Mouse (Mus musculus) splenic B cell, adult 2 months (primary cell): Measurements from ENCODE around the gene Fam129a.

ENCODE experiments used
- DNase-seq: peaks from one replicate; pipeline ENCODE4 v3.0.0-alpha.2; 2011; ENCODE audit warnings: low read depth, low spot score
- H3K27me3 ChIP-seq: 2 replicates; pipeline ENCODE4 v1.6.1; 2012; ENCODE audit warnings: mild to moderate bottlenecking, low read length, moderate library complexity, mixed read lengths; ENCODE audit not compliant: control insufficient read depth, poor library complexity, insufficient read depth, severe bottlenecking
- H3K36me3 ChIP-seq: 2 replicates; pipeline ENCODE4 v1.6.1; 2012; ENCODE audit warnings: mild to moderate bottlenecking, low read length, moderate library complexity, mixed read lengths; ENCODE audit not compliant: control insufficient read depth, poor library complexity, insufficient read depth, severe bottlenecking

The Fam129a gene

GRCm38 (mm10) chr1:151572601-151573320, 1.8 kb downstream of the Fam129a start:
- no peaks in the 10 kb centered on the region for H3K36me3 ChIP-seq
- H3K27me3 ChIP-seq = no peaks in the 10 kb centered on the region
- DNase-seq = no peak

GRCm38 (mm10) chr1:151580200-151580982, 9.4 kb downstream of the Fam129a start:
- Histone ChIP-seq H3K36me3 (no peaks in the 10 kb centered on the region), H3K27me3 (no peaks in the 10 kb centered on the region)
- no peak for DNase-seq

- no peak for DNase-seq
- no peaks in the 10 kb centered on the region for H3K36me3 ChIP-seq
Measured at GRCm38 (mm10) chr1:151581454-151581853, 10.5 kb downstream of the Fam129a start.

GRCm38 (mm10) chr1:151581977-151582376, 11.0 kb downstream of the Fam129a start:
- no peaks in the 10 kb centered on the region for H3K27me3 ChIP-seq
- no peak for DNase-seq
- no peaks in the 10 kb centered on the region for H3K36me3 ChIP-seq

More at GRCm38 (mm10) chr1:151581454-151581853, 10.5 kb downstream of the Fam129a start:
- no peaks in the 10 kb centered on the region for H3K27me3 ChIP-seq

- Histone ChIP-seq H3K36me3 (no peaks in the 10 kb centered on the region), H3K27me3 (no peaks in the 10 kb centered on the region)
- DNase-seq = no peak
Measured at GRCm38 (mm10) chr1:151583457-151584181, 12.6 kb downstream of the Fam129a start.

GRCm38 (mm10) chr1:151584182-151584471, 13.1 kb downstream of the Fam129a start:
- no peak for DNase-seq
- no peaks in the 10 kb centered on the region for H3K27me3 ChIP-seq

GRCm38 (mm10) chr1:151584565-151585216, 13.7 kb downstream of the Fam129a start:
- H3K27me3 ChIP-seq = no peaks in the 10 kb centered on the region
- H3K36me3 ChIP-seq = no peaks in the 10 kb centered on the region
- DNase-seq = no peak

More at GRCm38 (mm10) chr1:151584182-151584471, 13.1 kb downstream of the Fam129a start:
- no peaks in the 10 kb centered on the region for H3K36me3 ChIP-seq

- no peaks in the 10 kb centered on the region for H3K36me3 ChIP-seq
- DNase-seq = no peak
- H3K27me3 ChIP-seq = no peaks in the 10 kb centered on the region
Measured at GRCm38 (mm10) chr1:151585647-151586046, 14.7 kb downstream of the Fam129a start.

- DNase-seq = no peak
- H3K27me3 ChIP-seq = no peaks in the 10 kb centered on the region
- no peaks in the 10 kb centered on the region for H3K36me3 ChIP-seq
Measured at GRCm38 (mm10) chr1:151592085-151593017, 21.4 kb downstream of the Fam129a start.

GRCm38 (mm10) chr1:151594906-151595305, 23.9 kb downstream of the Fam129a start:
- Histone ChIP-seq H3K36me3 (no peaks in the 10 kb centered on the region), H3K27me3 (no peaks in the 10 kb centered on the region)
- DNase-seq = no peak

- Histone ChIP-seq H3K36me3 (no peaks in the 10 kb centered on the region), H3K27me3 (no peaks in the 10 kb centered on the region)
Measured at GRCm38 (mm10) chr1:151595600-151596299, 24.8 kb downstream of the Fam129a start.

GRCm38 (mm10) chr1:151596562-151596961, 25.6 kb downstream of the Fam129a start:
- Histone ChIP-seq H3K27me3 (no peaks in the 10 kb centered on the region), H3K36me3 (no peaks in the 10 kb centered on the region)
- no peak for DNase-seq

More at GRCm38 (mm10) chr1:151595600-151596299, 24.8 kb downstream of the Fam129a start:
- no peak for DNase-seq

- DNase-seq = no peak
Measured at GRCm38 (mm10) chr1:151597677-151598297, 26.8 kb downstream of the Fam129a start.

More at GRCm38 (mm10) chr1:151597677-151598297, 26.8 kb downstream of the Fam129a start:
- Histone ChIP-seq H3K36me3 (no peaks in the 10 kb centered on the region), H3K27me3 (no peaks in the 10 kb centered on the region)
